ENCODE assay signal across 15 mouse cellular contexts in genomic region chr17:65548698-65549365, GRCm38 (mm10). TPM values are rescaled to one million over a fixed set of nuclear protein-coding genes. Genes with fewer than 3 reads are reported as not detected.
DNase-seq lines count a peak whose midpoint lies in the region; ATAC-seq and TF ChIP-seq lines count a peak whose summit lies in the region.
"Had no signal": no experiment of that assay in that cellular context is flagged by ENCODE, and none has a peak within 500 bp of the region (broad histone marks: within the 10 kb centered on the region; RNA-seq: fewer than 3 reads in every experiment).

No protein-coding gene starts in this region.

- H3K27ac ChIP-seq in forebrain, embryonic 16.5 days (ENCODE audit: low read length) = no peak overlapping the region
- H3K27ac ChIP-seq in forebrain, embryonic 13.5 days = no peak overlapping the region
- H3K27ac ChIP-seq in lung, postnatal 0 days (ENCODE audit: low read length) = no peak overlapping the region
- H3K27ac ChIP-seq in embryonic facial prominence, embryonic 15.5 days (replicated peaks) = 0 out of 2 replicates have a peak overlapping the region, but pooled peaks have one; percentile 34
- no peak overlapping the region for H3K27ac ChIP-seq in intestine, postnatal 0 days (ENCODE audit: low read depth, low read length)
- H3K27ac ChIP-seq: limb, embryonic 15.5 days had no signal

- no peaks in the 10 kb centered on the region for H3K9me3 ChIP-seq in forebrain, embryonic 16.5 days (ENCODE audit: control insufficient read depth, low read length)
- H3K9me3 ChIP-seq in forebrain, embryonic 13.5 days (replicated peaks) = no peaks in the 10 kb centered on the region
- H3K9me3 ChIP-seq in lung, postnatal 0 days (ENCODE audit: low read length) = no peaks in the 10 kb centered on the region
- no peaks in the 10 kb centered on the region for H3K9me3 ChIP-seq in embryonic facial prominence, embryonic 15.5 days (replicated peaks)
- H3K9me3 ChIP-seq in intestine, postnatal 0 days (ENCODE audit: control insufficient read depth) = no peaks in the 10 kb centered on the region
- H3K9me3 ChIP-seq: G1E; limb, embryonic 15.5 days had no signal

- H3K27me3 ChIP-seq in forebrain, embryonic 16.5 days (replicated peaks; ENCODE audit: control insufficient read depth, insufficient read depth, low read length) = no peaks in the 10 kb centered on the region
- H3K27me3 ChIP-seq in forebrain, embryonic 13.5 days = no peaks in the 10 kb centered on the region
- no peaks in the 10 kb centered on the region for H3K27me3 ChIP-seq in lung, postnatal 0 days (replicated peaks; ENCODE audit: insufficient read depth, low read length)
- H3K27me3 ChIP-seq in embryonic facial prominence, embryonic 15.5 days = no peaks in the 10 kb centered on the region
- H3K27me3 ChIP-seq in intestine, postnatal 0 days (replicated peaks; ENCODE audit: control insufficient read depth, insufficient read depth, low read length) = no peaks in the 10 kb centered on the region
- H3K27me3 ChIP-seq: limb, embryonic 15.5 days; megakaryocyte, embryonic 14.5 days had no signal

- TF ChIP-seq CTCF in lung, postnatal 0 days (IDR thresholded peaks at IDR 0.05) = no peak
- TF ChIP-seq CTCF in intestine, postnatal 0 days (IDR thresholded peaks at IDR 0.05; ENCODE audit: low read depth) = no peak

- H3K4me2 ChIP-seq in forebrain, embryonic 16.5 days (ENCODE audit: low read length) = no peak overlapping the region
- no peak overlapping the region for H3K4me2 ChIP-seq in forebrain, embryonic 13.5 days
- H3K4me2 ChIP-seq in lung, postnatal 0 days (replicated peaks; ENCODE audit: low read depth, low read length) = no peak overlapping the region
- H3K4me2 ChIP-seq in embryonic facial prominence, embryonic 15.5 days (replicated peaks) = no peak overlapping the region
- H3K4me2 ChIP-seq in intestine, postnatal 0 days (replicated peaks; ENCODE audit: low read depth) = no peak overlapping the region
- H3K4me2 ChIP-seq: limb, embryonic 15.5 days had no signal

- peak; percentile 58 for ATAC-seq in forebrain, embryonic 16.5 days
- ATAC-seq in forebrain, embryonic 13.5 days = no peak
- peak; percentile 41 for ATAC-seq in lung, postnatal 0 days
- no peak for ATAC-seq in embryonic facial prominence, embryonic 15.5 days (ENCODE audit: insufficient number of reproducible peaks, low FRiP score, low TSS enrichment, low read depth)
- peak; percentile 16; the same call in 1 of the 2 replicates for ATAC-seq in intestine, postnatal 0 days
- no peak for ATAC-seq in inflammation-experienced regulatory T-cells, adult 6 months
- ATAC-seq: activated CD4-positive, CD25-positive, alpha-beta regulatory T cell, adult 4 months had no signal

- no peaks in the 10 kb centered on the region for H3K4me1 ChIP-seq in forebrain, embryonic 16.5 days (replicated peaks; ENCODE audit: control insufficient read depth, insufficient read depth, low read length)
- H3K4me1 ChIP-seq in forebrain, embryonic 13.5 days = no peaks in the 10 kb centered on the region
- no peaks in the 10 kb centered on the region for H3K4me1 ChIP-seq in lung, postnatal 0 days (ENCODE audit: insufficient read depth, low read depth, low read length)
- H3K4me1 ChIP-seq in embryonic facial prominence, embryonic 15.5 days = no peaks in the 10 kb centered on the region
- H3K4me1 ChIP-seq in intestine, postnatal 0 days (replicated peaks; ENCODE audit: control insufficient read depth, insufficient read depth, low read length) = no peaks in the 10 kb centered on the region
- H3K4me1 ChIP-seq: limb, embryonic 15.5 days; megakaryocyte, embryonic 14.5 days had no signal

- no peak overlapping the region for H3K9ac ChIP-seq in forebrain, embryonic 16.5 days (replicated peaks; ENCODE audit: low read depth, low read length)
- H3K9ac ChIP-seq in forebrain, embryonic 13.5 days = no peak overlapping the region
- no peak overlapping the region for H3K9ac ChIP-seq in lung, postnatal 0 days (replicated peaks; ENCODE audit: low read depth)
- H3K9ac ChIP-seq in embryonic facial prominence, embryonic 15.5 days = no peak overlapping the region
- H3K9ac ChIP-seq in intestine, postnatal 0 days (ENCODE audit: low read depth, low read length) = no peak overlapping the region
- H3K9ac ChIP-seq: limb, embryonic 15.5 days had no signal

- WGBS in forebrain, embryonic 16.5 days = 54% methylated on average over 18 of the region's 18 CpGs
- WGBS in forebrain, embryonic 13.5 days = 73% methylated on average over 18 of the region's 18 CpGs
- WGBS in lung, postnatal 0 days = 43% methylated on average over 18 of the region's 18 CpGs
- 69% methylated on average over 18 of the region's 18 CpGs for WGBS in embryonic facial prominence, embryonic 15.5 days
- WGBS in intestine, postnatal 0 days = 49% methylated on average over 18 of the region's 18 CpGs

- no peaks in the 10 kb centered on the region for H3K36me3 ChIP-seq in forebrain, embryonic 16.5 days (ENCODE audit: control insufficient read depth, insufficient read depth)
- no peaks in the 10 kb centered on the region for H3K36me3 ChIP-seq in forebrain, embryonic 13.5 days (ENCODE audit: poor library complexity, severe bottlenecking)
- H3K36me3 ChIP-seq in lung, postnatal 0 days (ENCODE audit: insufficient read depth, low read length) = no peaks in the 10 kb centered on the region
- no peaks in the 10 kb centered on the region for H3K36me3 ChIP-seq in embryonic facial prominence, embryonic 15.5 days
- H3K36me3 ChIP-seq in intestine, postnatal 0 days (ENCODE audit: control insufficient read depth, insufficient read depth) = no peaks in the 10 kb centered on the region
- H3K36me3 ChIP-seq: G1E; limb, embryonic 15.5 days had no signal

- peak; percentile 43 for DNase-seq in lung, postnatal 0 days (ENCODE audit: low spot score)
- no peak for DNase-seq in lung, postnatal 14 days
- no peak for DNase-seq in left cerebral cortex, adult 9 months (ENCODE audit: low spot score in 2 of 2)
- DNase-seq: cerebellum, adult 11 months; gastrocnemius, postnatal 25 days; kidney, adult 18-20 months had no signal

- no peak overlapping the region for H3K4me3 ChIP-seq in forebrain, embryonic 16.5 days (replicated peaks; ENCODE audit: low read length)
- no peak overlapping the region for H3K4me3 ChIP-seq in forebrain, embryonic 13.5 days
- no peak overlapping the region for H3K4me3 ChIP-seq in lung, postnatal 0 days (ENCODE audit: low read depth, low read length)
- H3K4me3 ChIP-seq in embryonic facial prominence, embryonic 15.5 days (replicated peaks) = no peak overlapping the region
- no peak overlapping the region for H3K4me3 ChIP-seq in intestine, postnatal 0 days (ENCODE audit: low read depth, low read length)
- H3K4me3 ChIP-seq: limb, embryonic 15.5 days; megakaryocyte, embryonic 14.5 days had no signal

- no peak for TF ChIP-seq EP300 in lung, postnatal 0 days (IDR thresholded peaks at IDR 0.05)

RNA-seq across cellular contexts. Expression of gene Tmem232, which starts 8.2 kb away (rescaled TPM):
- 0.49 and 0.57 TPM in 2 replicates for polyA plus RNA-seq in forebrain, embryonic 16.5 days (2015; fragmentation: Nextera tagmentation; extraction: Ambion mirVana)
- 0.14 and 0.18 TPM in 2 replicates for polyA plus RNA-seq in forebrain, embryonic 13.5 days (2015; fragmentation: Nextera tagmentation; extraction: Ambion mirVana)
- 1.2 and 1.5 TPM in 2 replicates for polyA plus RNA-seq in lung, postnatal 0 days (2015; fragmentation: Nextera tagmentation; extraction: Ambion mirVana)
- polyA plus RNA-seq in embryonic facial prominence, embryonic 15.5 days (2015; fragmentation: Nextera tagmentation; extraction: Ambion mirVana) = 2.0 and 2.8 TPM in 2 replicates
- polyA plus RNA-seq in intestine, postnatal 0 days (2015; fragmentation: Nextera tagmentation; extraction: Ambion mirVana) = not detected in 2 replicates
- not detected for polyA plus RNA-seq in inflammation-experienced regulatory T-cells, adult 6 months (2017; shearing (Covaris generic))
- polyA plus RNA-seq: activated CD4-positive, CD25-positive, alpha-beta regulatory T cell, adult 4 months; G1E had no signal

Comparison
In these comparisons a context has a peak if more than half of its experiments do, and no peak if none do; other contexts are left out.
1. ATAC-seq: peak in forebrain, embryonic 16.5 days (single experiment), lung, postnatal 0 days (single experiment) and intestine, postnatal 0 days (single experiment); none in forebrain, embryonic 13.5 days (single experiment), embryonic facial prominence, embryonic 15.5 days (single experiment) and inflammation-experienced regulatory T-cells, adult 6 months (single experiment).